In the genomic region with DNA sequence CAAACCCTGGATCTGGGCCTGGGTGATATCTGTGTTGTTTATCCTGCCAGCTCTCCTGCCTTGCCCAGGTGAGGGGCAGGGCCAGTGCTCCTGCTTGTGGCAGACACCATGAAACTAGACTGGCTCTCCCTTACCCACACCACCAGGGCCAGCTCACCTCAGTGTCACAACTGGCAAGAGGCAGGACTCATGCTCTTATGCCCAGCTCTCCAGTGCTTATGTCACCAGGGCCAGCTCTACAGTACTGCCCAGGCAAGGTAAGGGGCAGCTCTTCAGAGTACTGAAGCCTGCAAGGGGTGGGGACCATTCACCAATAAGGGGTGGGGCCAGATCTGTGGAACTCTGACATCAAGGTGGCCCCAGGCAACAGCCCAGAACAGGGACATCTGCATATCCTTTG, we compare ENCODE assay signal across 27 mouse cellular contexts. TPM values are rescaled to one million over a fixed set of nuclear protein-coding genes. Genes with fewer than 3 reads are reported as not detected.
DNase-seq lines count a peak whose midpoint lies in the region; ATAC-seq and TF ChIP-seq lines count a peak whose summit lies in the region.
"Had no signal": no experiment of that assay in that cellular context is flagged by ENCODE, and none has a peak within 500 bp of the region (broad histone marks: within the 10 kb centered on the region; RNA-seq: fewer than 3 reads in every experiment).

No protein-coding gene starts in this region.

- 0 out of 2 replicates have a peak, but pooled peaks have one; percentile 24 for ATAC-seq in forebrain, embryonic 13.5 days
- ATAC-seq in forebrain, embryonic 16.5 days: no peak
- ATAC-seq in limb, embryonic 12.5 days (ENCODE audit: insufficient number of reproducible peaks, insufficient read depth, low FRiP score, low TSS enrichment, low read depth): peak; percentile 68; the same call in 1 of the 2 replicates
- 0 out of 2 replicates have a peak, but pooled peaks have one; percentile 42 for ATAC-seq in stomach, postnatal 0 days (ENCODE audit: low FRiP score, low TSS enrichment)
- ATAC-seq: CD4-positive, CD25-positive, alpha-beta regulatory T cell, adult 4 months; forebrain, embryonic 15.5 days; intestine, postnatal 0 days had no signal

- no peak for TF ChIP-seq EP300 in stomach, postnatal 0 days (optimal IDR thresholded peaks at IDR 0.05)

- no peaks in the 10 kb centered on the region for H3K27me3 ChIP-seq in forebrain, embryonic 13.5 days
- no peaks in the 10 kb centered on the region for H3K27me3 ChIP-seq in forebrain, embryonic 16.5 days (replicated peaks; ENCODE audit: control insufficient read depth, insufficient read depth, low read length)
- H3K27me3 ChIP-seq in limb, embryonic 12.5 days: no peaks in the 10 kb centered on the region
- no peaks in the 10 kb centered on the region for H3K27me3 ChIP-seq in limb, embryonic 10.5 days (ENCODE audit: low read depth, poor library complexity, severe bottlenecking)
- no peaks in the 10 kb centered on the region for H3K27me3 ChIP-seq in stomach, postnatal 0 days (ENCODE audit: control insufficient read depth, insufficient read depth, low read length)
- H3K27me3 ChIP-seq: embryonic facial prominence, embryonic 15.5 days; forebrain, embryonic 15.5 days; heart, embryonic 15.5 days; hindbrain, embryonic 15.5 days had no signal

- no peaks in the 10 kb centered on the region for H3K4me1 ChIP-seq in forebrain, embryonic 13.5 days
- no peaks in the 10 kb centered on the region for H3K4me1 ChIP-seq in forebrain, embryonic 16.5 days (replicated peaks; ENCODE audit: control insufficient read depth, insufficient read depth, low read length)
- no peaks in the 10 kb centered on the region for H3K4me1 ChIP-seq in limb, embryonic 12.5 days (replicated peaks)
- no peaks in the 10 kb centered on the region for H3K4me1 ChIP-seq in limb, embryonic 10.5 days
- no peaks in the 10 kb centered on the region for H3K4me1 ChIP-seq in stomach, postnatal 0 days (replicated peaks; ENCODE audit: control insufficient read depth, insufficient read depth)
- H3K4me1 ChIP-seq: embryonic facial prominence, embryonic 15.5 days; forebrain, embryonic 15.5 days; heart, embryonic 10.5 days; heart, embryonic 15.5 days; hindbrain, embryonic 10.5 days; hindbrain, embryonic 15.5 days had no signal

- H3K4me3 ChIP-seq in forebrain, embryonic 13.5 days: no peak overlapping the region
- H3K4me3 ChIP-seq in forebrain, embryonic 16.5 days (replicated peaks; ENCODE audit: low read length): no peak overlapping the region
- no peak overlapping the region for H3K4me3 ChIP-seq in limb, embryonic 12.5 days (replicated peaks)
- no peak overlapping the region for H3K4me3 ChIP-seq in limb, embryonic 10.5 days
- H3K4me3 ChIP-seq in stomach, postnatal 0 days (ENCODE audit: low read depth, low read length): no peak overlapping the region
- H3K4me3 ChIP-seq: embryonic facial prominence, embryonic 15.5 days; forebrain, embryonic 15.5 days; heart, adult 2 months; heart, embryonic 10.5 days; heart, embryonic 15.5 days; hindbrain, embryonic 10.5 days; hindbrain, embryonic 15.5 days had no signal

- no peak overlapping the region for H3K4me2 ChIP-seq in forebrain, embryonic 13.5 days
- H3K4me2 ChIP-seq in forebrain, embryonic 16.5 days (ENCODE audit: low read length): no peak overlapping the region
- no peak overlapping the region for H3K4me2 ChIP-seq in limb, embryonic 12.5 days
- no peak overlapping the region for H3K4me2 ChIP-seq in stomach, postnatal 0 days (replicated peaks; ENCODE audit: low read depth)
- H3K4me2 ChIP-seq: embryonic facial prominence, embryonic 15.5 days; forebrain, embryonic 15.5 days; heart, embryonic 15.5 days; hindbrain, embryonic 15.5 days had no signal

- H3K9me3 ChIP-seq in forebrain, embryonic 13.5 days (replicated peaks): no peaks in the 10 kb centered on the region
- H3K9me3 ChIP-seq in forebrain, embryonic 16.5 days (ENCODE audit: control insufficient read depth, low read length): no peaks in the 10 kb centered on the region
- 0 out of 2 replicates have a peak, but pooled peaks cover 4% of the 10 kb centered on the region for H3K9me3 ChIP-seq in limb, embryonic 12.5 days
- no peaks in the 10 kb centered on the region for H3K9me3 ChIP-seq in limb, embryonic 10.5 days (replicated peaks)
- H3K9me3 ChIP-seq in stomach, postnatal 0 days (ENCODE audit: control insufficient read depth, low read length): no peaks in the 10 kb centered on the region
- H3K9me3 ChIP-seq: embryonic facial prominence, embryonic 15.5 days; forebrain, embryonic 15.5 days; heart, embryonic 10.5 days; heart, embryonic 15.5 days; hindbrain, embryonic 15.5 days had no signal

- H3K9ac ChIP-seq in forebrain, embryonic 13.5 days: no peak overlapping the region
- H3K9ac ChIP-seq in forebrain, embryonic 16.5 days (replicated peaks; ENCODE audit: low read depth, low read length): no peak overlapping the region
- H3K9ac ChIP-seq in limb, embryonic 12.5 days (replicated peaks): no peak overlapping the region
- H3K9ac ChIP-seq in stomach, postnatal 0 days (ENCODE audit: low read length): no peak overlapping the region
- H3K9ac ChIP-seq: embryonic facial prominence, embryonic 15.5 days; forebrain, embryonic 15.5 days; heart, embryonic 15.5 days; hindbrain, embryonic 15.5 days had no signal

- TF ChIP-seq CTCF in stomach, postnatal 0 days (IDR thresholded peaks at IDR 0.05; ENCODE audit: low read depth): no peak

- no peak overlapping the region for H3K27ac ChIP-seq in forebrain, embryonic 13.5 days
- H3K27ac ChIP-seq in forebrain, embryonic 16.5 days (ENCODE audit: low read length): no peak overlapping the region
- no peak overlapping the region for H3K27ac ChIP-seq in limb, embryonic 12.5 days
- no peak overlapping the region for H3K27ac ChIP-seq in limb, embryonic 10.5 days
- H3K27ac ChIP-seq in stomach, postnatal 0 days (replicated peaks): no peak overlapping the region
- H3K27ac ChIP-seq: embryonic facial prominence, embryonic 15.5 days; forebrain, embryonic 15.5 days; heart, adult 2 months; heart, embryonic 10.5 days; heart, embryonic 15.5 days; hindbrain, embryonic 10.5 days; hindbrain, embryonic 15.5 days had no signal

- no peak for DNase-seq in limb, embryonic 10.5 days (ENCODE audit: low spot score)
- peak; percentile 11 for DNase-seq in ES-CJ7 (ENCODE audit: low read depth, low spot score)
- DNase-seq in stomach, postnatal 0 days (ENCODE audit: low spot score): no peak
- DNase-seq in cerebellum, adult 11 months: no peak
- DNase-seq: adrenal gland, adult 2 months; adrenal gland, postnatal 14 days; cerebellum, adult 11-12 months; cerebellum, adult 8-10 months; cerebellum, postnatal 10 days; cerebellum, postnatal 36 days; embryo, embryonic 11 days; gastrocnemius, postnatal 10 days; gastrocnemius, postnatal 36 days; heart, adult 2 months; heart, postnatal 10 days; heart, postnatal 36 days had no signal

- H3K36me3 ChIP-seq in forebrain, embryonic 13.5 days (ENCODE audit: poor library complexity, severe bottlenecking): no peaks in the 10 kb centered on the region
- H3K36me3 ChIP-seq in forebrain, embryonic 16.5 days (ENCODE audit: control insufficient read depth, insufficient read depth): no peaks in the 10 kb centered on the region
- H3K36me3 ChIP-seq in limb, embryonic 12.5 days: no peaks in the 10 kb centered on the region
- no peaks in the 10 kb centered on the region for H3K36me3 ChIP-seq in limb, embryonic 10.5 days
- H3K36me3 ChIP-seq in stomach, postnatal 0 days (ENCODE audit: control insufficient read depth, insufficient read depth, low read length): no peaks in the 10 kb centered on the region
- H3K36me3 ChIP-seq: embryonic facial prominence, embryonic 15.5 days; forebrain, embryonic 15.5 days; heart, embryonic 10.5 days; heart, embryonic 15.5 days; hindbrain, embryonic 10.5 days; hindbrain, embryonic 15.5 days had no signal

RNA-seq across cellular contexts. Expression of gene Kiz, which starts 52.7 kb away (rescaled TPM):
- polyA plus RNA-seq in forebrain, embryonic 13.5 days (2015; fragmentation: Nextera tagmentation; extraction: Ambion mirVana): 28.0 and 28.1 TPM in 2 replicates
- polyA plus RNA-seq in forebrain, embryonic 16.5 days (2015; fragmentation: Nextera tagmentation; extraction: Ambion mirVana): 23.6 and 29.6 TPM in 2 replicates
- 33.9 and 35.5 TPM in 2 replicates for polyA plus RNA-seq in limb, embryonic 12.5 days (2016; fragmentation: Nextera tagmentation; extraction: Ambion mirVana)
- 24.8 and 26.2 TPM in 2 replicates for polyA plus RNA-seq in limb, embryonic 10.5 days (2016; fragmentation: Nextera tagmentation; extraction: Ambion mirVana)
- 11.7 and 13.3 TPM in 2 replicates for polyA plus RNA-seq in stomach, postnatal 0 days (2015; fragmentation: Nextera tagmentation; extraction: Ambion mirVana)
